Mouse (Mus musculus) forebrain, embryonic 12.5 days (tissue): ENCODE results near the gene Ltbp1. TPM values are rescaled to one million over a fixed set of nuclear protein-coding genes. Genes with fewer than 3 reads are reported as not detected.

Experiments used
- ATAC-seq: fragments of 200-750 bp; cut with Nextera tagmentation; 2 replicates; pipeline ENCODE4 v1.8.0; 2017; ENCODE audit warnings: moderate TSS enrichment; ENCODE audit not compliant: low FRiP score
- H3K27ac ChIP-seq: fragments of 300-500 bp; sonication (generic); 2 replicates; pipeline ENCODE4 v1.5.1; 2016; ENCODE audit warnings: mild to moderate bottlenecking
- H3K27me3 ChIP-seq: fragments of 300-500 bp; sonication (generic); 2 replicates; pipeline ENCODE4 v1.6.1; 2016; ENCODE audit warnings: mild to moderate bottlenecking
- H3K36me3 ChIP-seq: fragments of 300-500 bp; sonication (generic); replicated peaks from 2 replicates; pipeline ENCODE4 v1.6.1; 2016; ENCODE audit warnings: mild to moderate bottlenecking
- H3K4me1 ChIP-seq: fragments of 300-500 bp; sonication (generic); 2 replicates; pipeline ENCODE4 v1.6.1; 2016
- H3K4me2 ChIP-seq: fragments of 300-500 bp; sonication (generic); 2 replicates; pipeline ENCODE4 v1.6.1; 2016; ENCODE audit warnings: mild to moderate bottlenecking, moderate library complexity
- H3K4me3 ChIP-seq: fragments of 300-500 bp; sonication (generic); replicated peaks from 2 replicates; pipeline ENCODE4 v1.5.1; 2016; ENCODE audit warnings: mild to moderate bottlenecking
- H3K9ac ChIP-seq: fragments of 300-500 bp; sonication (generic); 2 replicates; pipeline ENCODE4 v1.6.1; 2016; ENCODE audit warnings: mild to moderate bottlenecking
- H3K9me3 ChIP-seq: fragments of 300-500 bp; sonication (generic); 2 replicates; pipeline ENCODE4 v1.6.1; 2016
- WGBS: fragments of 180-500 bp; shearing (Covaris S2); methylation state at CpG from one replicate; pipeline ENCODE4 v1.1.7; 2016; 5-methylcytosine and 5-hydroxymethylcytosine counted together
- polyA plus RNA-seq: library from polyadenylated mRNA; unstranded; fragments of >200 nt; fragmentation: Nextera tagmentation; extraction: Ambion mirVana; gene quantifications from 2 replicates; pipeline ENCODE4 v1.2.1, GENCODE M21; 2016

Gene Ltbp1
- polyA plus RNA-seq, 1 experiment from 2014 or later, result 4.0 TPM

GRCm38 (mm10) chr17:75172685-75173205 lies 167.4 kb downstream of the Ltbp1 start:
- H3K27ac ChIP-seq, result no peak overlapping the region
- 67% methylated on average over 7 of the region's 7 CpGs for WGBS
- no peak for ATAC-seq

GRCm38 (mm10) chr17:75174501-75174900 lies 169.1 kb downstream of the Ltbp1 start:
- no peak overlapping the region for H3K9ac ChIP-seq
- no peaks in the 10 kb centered on the region for H3K36me3 ChIP-seq
- H3K4me1 ChIP-seq, result peaks cover 13% of the 10 kb centered on the region
- 87% methylated on average over 3 of the region's 3 CpGs for WGBS
- H3K4me2 ChIP-seq, result no peak overlapping the region
- H3K4me3 ChIP-seq, result no peak overlapping the region
- H3K27ac ChIP-seq, result no peak overlapping the region
- ATAC-seq, result no peak
- H3K27me3 ChIP-seq, result no peaks in the 10 kb centered on the region
- H3K9me3 ChIP-seq, result no peaks in the 10 kb centered on the region

More at GRCm38 (mm10) chr17:75172685-75173205, 167.4 kb downstream of the Ltbp1 start:
- Histone ChIP-seq H3K36me3 (no peaks in the 10 kb centered on the region), H3K4me2 (no peak overlapping the region), H3K9me3 (no peaks in the 10 kb centered on the region), H3K4me1 (peaks cover under 1% of the 10 kb centered on the region; the same call in 1 of the 2 replicates), H3K27me3 (no peaks in the 10 kb centered on the region), H3K4me3 (no peak overlapping the region), H3K9ac (no peak overlapping the region)

DNA sequence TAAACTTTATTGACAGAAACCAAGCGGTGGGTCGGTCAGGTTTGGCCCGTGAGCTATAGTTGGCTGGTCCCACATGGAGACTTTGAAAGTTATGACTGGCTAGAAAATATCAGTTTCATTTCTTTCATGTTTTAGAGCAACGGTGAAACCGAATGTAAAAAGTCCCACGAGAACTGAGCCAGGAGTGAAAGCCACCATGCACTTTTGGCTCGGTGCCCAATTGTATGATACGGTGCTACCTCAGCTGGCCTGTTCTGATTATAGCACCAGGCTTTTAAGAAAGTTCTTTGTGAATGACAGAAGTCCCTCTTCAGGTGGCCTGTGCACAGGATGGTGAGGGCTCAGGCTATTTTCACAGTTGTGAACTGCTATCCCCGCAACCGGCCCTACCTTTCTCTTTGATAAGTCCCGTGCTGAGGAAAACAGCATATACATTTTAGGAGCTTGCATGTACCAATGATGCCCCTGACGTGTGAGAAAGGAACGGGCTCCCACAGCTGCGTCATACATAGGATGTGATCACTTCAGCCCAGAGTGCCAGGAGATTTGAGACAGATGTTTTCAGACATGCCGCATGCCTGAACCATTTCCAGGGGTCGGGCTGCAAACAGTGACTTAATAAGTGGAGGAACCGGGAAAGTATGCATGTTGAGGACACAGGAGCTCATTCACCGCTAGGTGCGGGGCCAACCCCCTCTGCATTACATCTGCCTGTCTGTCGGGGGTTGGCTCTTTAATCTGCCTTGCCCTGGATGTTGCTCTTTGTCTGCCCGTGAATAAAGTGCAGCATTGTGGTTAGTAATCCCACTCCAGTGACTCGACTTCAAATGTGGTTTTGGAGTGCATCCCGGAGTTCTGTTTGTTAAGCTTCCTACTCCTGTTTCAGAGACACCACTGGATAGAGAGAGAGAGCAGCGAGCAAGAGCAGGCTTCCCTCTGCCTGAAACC lies 172.8 kb downstream of the Ltbp1 start:
- ATAC-seq, result peak; percentile 57; the same call in 1 of the 2 replicates
- no peak overlapping the region for H3K27ac ChIP-seq
- no peaks in the 10 kb centered on the region for H3K36me3 ChIP-seq
- H3K9me3 ChIP-seq, result no peaks in the 10 kb centered on the region
- WGBS, result 39% methylated on average over 24 of the region's 24 CpGs
- H3K4me2 ChIP-seq, result peak overlapping the region; percentile 34
- H3K4me3 ChIP-seq, result 0 out of 2 replicates have a peak overlapping the region, but pooled peaks have one; percentile 0
- no peak overlapping the region for H3K9ac ChIP-seq
- peaks cover 13% of the 10 kb centered on the region for H3K4me1 ChIP-seq
- no peaks in the 10 kb centered on the region for H3K27me3 ChIP-seq

GRCm38 (mm10) chr17:75179001-75179400 lies 173.6 kb downstream of the Ltbp1 start:
- Histone ChIP-seq H3K9ac (no peak overlapping the region), H3K27me3 (no peaks in the 10 kb centered on the region), H3K4me2 (no peak overlapping the region), H3K4me3 (no peak overlapping the region), H3K27ac (no peak overlapping the region), H3K36me3 (no peaks in the 10 kb centered on the region), H3K4me1 (peaks cover 13% of the 10 kb centered on the region), H3K9me3 (no peaks in the 10 kb centered on the region)
- ATAC-seq, result no peak
- 53% methylated on average over 8 of the region's 8 CpGs for WGBS

DNA sequence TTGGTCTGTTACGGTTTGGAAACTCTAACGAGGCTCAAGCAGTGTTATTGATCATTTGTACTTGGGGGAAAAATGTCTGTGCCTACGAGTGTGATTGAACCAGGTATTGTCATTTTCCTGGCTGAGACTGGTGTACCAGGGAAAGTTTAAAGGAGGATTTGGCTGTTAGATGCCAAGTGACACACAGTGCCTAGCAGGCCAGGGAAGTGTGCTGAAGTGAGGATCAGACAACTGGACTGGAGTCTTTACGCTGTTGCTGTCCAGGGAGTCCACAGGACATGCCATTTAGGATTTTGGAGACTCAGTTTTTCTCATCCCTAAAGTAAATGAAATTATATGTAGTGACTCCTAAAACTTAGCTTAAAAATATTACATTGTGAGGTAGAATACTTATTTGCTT lies 174.9 kb downstream of the Ltbp1 start:
- peaks cover 13% of the 10 kb centered on the region for H3K4me1 ChIP-seq
- 67% methylated on average over 4 of the region's 4 CpGs for WGBS
- no peaks in the 10 kb centered on the region for H3K27me3 ChIP-seq
- no peaks in the 10 kb centered on the region for H3K36me3 ChIP-seq
- H3K27ac ChIP-seq, result no peak overlapping the region
- H3K4me2 ChIP-seq, result no peak overlapping the region
- H3K4me3 ChIP-seq, result no peak overlapping the region
- no peak for ATAC-seq
- H3K9ac ChIP-seq, result no peak overlapping the region
- no peaks in the 10 kb centered on the region for H3K9me3 ChIP-seq

DNA sequence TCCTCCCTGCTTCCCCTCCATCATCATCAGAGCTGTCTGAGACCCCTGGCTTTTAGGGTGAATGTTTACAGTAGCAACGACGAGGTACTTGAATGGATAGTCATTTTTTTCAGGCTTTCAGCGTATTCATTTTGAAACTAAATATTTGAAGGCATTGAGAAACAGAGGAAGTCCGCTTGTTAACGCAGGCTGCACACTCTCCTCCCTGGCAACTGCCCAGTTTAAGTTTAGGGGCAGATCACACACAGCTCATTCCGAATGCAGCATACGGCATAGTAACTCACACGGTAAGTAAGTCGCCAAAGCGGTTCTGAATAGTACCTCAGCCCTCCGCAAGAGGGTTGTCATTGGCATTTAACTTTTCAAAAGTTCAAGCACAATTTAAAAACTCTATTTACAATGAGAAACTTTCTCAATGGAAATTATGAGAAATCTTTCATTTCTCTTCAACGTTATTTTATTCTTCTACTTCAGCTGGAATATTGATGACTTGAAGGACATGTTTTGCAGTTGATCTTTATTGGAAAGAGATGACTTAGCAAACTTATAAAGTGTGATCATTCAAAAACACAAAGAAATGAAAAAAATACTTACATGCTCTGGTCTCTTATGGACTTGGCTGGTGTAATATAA lies 175.7 kb downstream of the Ltbp1 start:
- Histone ChIP-seq H3K4me2 (no peak overlapping the region), H3K4me1 (peaks cover 13% of the 10 kb centered on the region), H3K36me3 (no peaks in the 10 kb centered on the region), H3K9ac (no peak overlapping the region), H3K4me3 (no peak overlapping the region), H3K27me3 (no peaks in the 10 kb centered on the region), H3K9me3 (no peaks in the 10 kb centered on the region), H3K27ac (no peak overlapping the region)
- WGBS, result 75% methylated on average over 12 of the region's 12 CpGs
- no peak for ATAC-seq

GRCm38 (mm10) chr17:75182319-75183001 lies 177.1 kb downstream of the Ltbp1 start:
- H3K36me3 ChIP-seq, result no peaks in the 10 kb centered on the region
- no peak overlapping the region for H3K27ac ChIP-seq
- no peak overlapping the region for H3K9ac ChIP-seq
- H3K9me3 ChIP-seq, result no peaks in the 10 kb centered on the region
- 83% methylated on average over 14 of the region's 14 CpGs for WGBS
- ATAC-seq, result no peak
- H3K4me3 ChIP-seq, result no peak overlapping the region
- no peaks in the 10 kb centered on the region for H3K27me3 ChIP-seq
- H3K4me2 ChIP-seq, result no peak overlapping the region
- H3K4me1 ChIP-seq, result peaks cover 13% of the 10 kb centered on the region

DNA sequence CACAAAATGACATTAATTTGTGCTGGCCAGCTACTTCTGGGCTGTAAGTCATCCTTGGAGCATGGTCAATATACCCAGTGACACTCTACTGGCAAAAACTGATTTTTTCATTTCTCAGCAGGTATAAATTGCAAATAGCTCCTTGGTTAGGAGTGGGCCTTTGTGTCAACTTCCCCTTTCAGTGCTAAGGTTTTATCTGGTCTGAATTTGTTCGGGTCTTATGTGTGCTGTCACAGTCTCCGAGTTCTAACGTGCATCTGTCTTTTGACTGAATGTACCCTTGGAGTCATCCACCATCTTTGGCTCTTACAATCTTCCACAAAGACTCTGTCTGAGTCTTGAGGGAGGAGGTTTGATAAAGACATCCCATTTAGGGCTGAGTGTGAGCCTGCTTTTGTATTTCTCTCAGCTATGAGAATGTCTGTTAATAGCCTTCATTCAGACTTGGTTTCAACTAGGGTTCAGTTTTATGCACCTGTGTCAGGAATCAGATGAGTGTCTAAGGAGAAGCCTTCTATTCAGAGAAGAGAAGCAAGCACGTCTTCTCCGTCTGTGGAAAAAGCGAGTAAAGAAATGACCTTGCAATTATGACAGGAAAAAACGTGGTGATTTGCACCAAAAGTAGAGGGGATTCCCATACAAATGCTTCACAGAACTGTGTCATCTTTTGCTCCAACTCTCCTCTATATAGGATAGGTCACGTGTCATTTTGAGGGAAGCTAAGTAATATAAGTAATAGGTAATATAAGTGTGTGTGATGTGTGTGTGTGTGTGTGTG lies 181.6 kb downstream of the Ltbp1 start:
- no peaks in the 10 kb centered on the region for H3K36me3 ChIP-seq
- no peak for ATAC-seq
- H3K4me1 ChIP-seq, result no peaks in the 10 kb centered on the region
- no peak overlapping the region for H3K27ac ChIP-seq
- no peak overlapping the region for H3K4me2 ChIP-seq
- H3K9ac ChIP-seq, result no peak overlapping the region
- H3K27me3 ChIP-seq, result no peaks in the 10 kb centered on the region
- no peaks in the 10 kb centered on the region for H3K9me3 ChIP-seq
- 87% methylated on average over 8 of the region's 8 CpGs for WGBS
- no peak overlapping the region for H3K4me3 ChIP-seq

DNA sequence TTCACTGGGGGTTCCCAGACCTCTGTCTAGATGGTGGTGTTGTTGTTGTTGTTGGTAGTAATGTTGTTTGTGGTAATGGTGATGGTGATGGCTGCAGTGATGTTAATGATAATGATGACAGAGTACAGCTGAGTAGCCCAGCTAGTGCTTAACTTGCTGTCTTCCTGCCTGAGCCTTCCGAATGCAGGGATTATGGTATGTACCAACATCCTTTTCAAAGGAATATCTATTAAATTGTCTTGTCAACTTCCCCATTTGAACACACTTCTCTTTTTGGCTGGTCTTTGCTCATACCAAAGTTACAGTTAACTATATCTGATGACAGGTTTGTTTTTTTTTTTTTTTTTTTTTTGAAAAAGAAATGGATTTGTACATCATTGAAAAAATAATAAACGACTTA lies 191.6 kb downstream of the Ltbp1 start:
- Histone ChIP-seq H3K9ac (no peak overlapping the region), H3K4me2 (no peak overlapping the region), H3K36me3 (no peaks in the 10 kb centered on the region), H3K9me3 (no peaks in the 10 kb centered on the region), H3K4me3 (no peak overlapping the region), H3K4me1 (no peaks in the 10 kb centered on the region), H3K27me3 (no peaks in the 10 kb centered on the region), H3K27ac (no peak overlapping the region)
- ATAC-seq, result no peak
- WGBS, result 86% methylated on average over 2 of the region's 2 CpGs

GRCm38 (mm10) chr17:75198767-75199166 lies 193.4 kb downstream of the Ltbp1 start:
- H3K4me1 ChIP-seq, result no peaks in the 10 kb centered on the region
- no peak overlapping the region for H3K9ac ChIP-seq
- no peaks in the 10 kb centered on the region for H3K36me3 ChIP-seq
- no peak overlapping the region for H3K4me2 ChIP-seq
- H3K9me3 ChIP-seq, result no peaks in the 10 kb centered on the region
- H3K27me3 ChIP-seq, result no peaks in the 10 kb centered on the region
- no peak overlapping the region for H3K4me3 ChIP-seq
- 88% methylated on average over 2 of the region's 2 CpGs for WGBS
- ATAC-seq, result no peak
- H3K27ac ChIP-seq, result no peak overlapping the region

- H3K4me2 ChIP-seq, result no peak overlapping the region
- H3K9ac ChIP-seq, result no peak overlapping the region
- H3K4me1 ChIP-seq, result no peaks in the 10 kb centered on the region
- H3K4me3 ChIP-seq, result no peak overlapping the region
- H3K27ac ChIP-seq, result no peak overlapping the region
- 69% methylated on average over 9 of the region's 9 CpGs for WGBS
- H3K36me3 ChIP-seq, result no peaks in the 10 kb centered on the region
- H3K27me3 ChIP-seq, result no peaks in the 10 kb centered on the region
- no peak for ATAC-seq
- H3K9me3 ChIP-seq, result no peaks in the 10 kb centered on the region
Measured at GRCm38 (mm10) chr17:75199694-75200093, 194.3 kb downstream of the Ltbp1 start.
